ENCODE assay signal across 11 mouse cellular contexts in the genomic region with DNA sequence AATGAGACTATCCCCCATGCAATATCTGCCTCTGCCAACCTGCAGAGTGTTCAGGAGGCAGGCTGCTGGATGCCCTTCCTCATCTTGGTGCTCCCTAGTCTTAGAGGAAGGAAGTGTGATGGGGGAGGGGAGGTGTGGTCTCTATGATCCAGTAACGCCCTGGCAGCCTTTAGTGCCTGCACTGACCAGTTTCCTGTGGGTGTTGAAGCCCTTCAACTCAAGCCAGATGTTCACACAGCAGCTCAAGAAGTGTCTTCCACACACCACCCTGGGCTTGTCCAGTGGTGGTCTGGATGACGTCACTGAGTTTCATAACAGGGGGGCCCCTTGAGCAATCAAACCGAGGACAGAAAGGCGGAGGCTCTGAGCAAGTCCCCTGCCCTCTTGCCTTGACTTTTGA. TPM values are rescaled to one million over a fixed set of nuclear protein-coding genes. Genes with fewer than 3 reads are reported as not detected.
DNase-seq lines count a peak whose midpoint lies in the region; ATAC-seq lines count a peak whose summit lies in the region.
"Had no signal": no experiment of that assay in that cellular context is flagged by ENCODE, and none has a peak within 500 bp of the region (broad histone marks: within the 10 kb centered on the region; RNA-seq: fewer than 3 reads in every experiment).

No protein-coding gene starts in this region.

- H3K4me2 ChIP-seq in hindbrain, embryonic 11.5 days (replicated peaks; ENCODE audit: low read depth, low read length) = no peak overlapping the region

- H3K36me3 ChIP-seq in macrophage (ENCODE audit: inconsistent target) = peaks cover 31% of the 10 kb centered on the region
- peaks cover 2% of the 10 kb centered on the region; the same call in 1 of the 2 replicates for H3K36me3 ChIP-seq in hindbrain, embryonic 11.5 days (ENCODE audit: control insufficient read depth, insufficient read depth, low read length)

- H3K27ac ChIP-seq in macrophage = peak overlapping the region; percentile 82
- H3K27ac ChIP-seq in hindbrain, embryonic 11.5 days (ENCODE audit: low read depth, low read length) = no peak overlapping the region
- H3K27ac ChIP-seq: layer of hippocampus, adult 2 months; liver, embryonic 14.5 days had no signal

- no peak overlapping the region for H3K4me3 ChIP-seq in macrophage (ENCODE audit: inconsistent target)
- H3K4me3 ChIP-seq in hindbrain, embryonic 11.5 days (ENCODE audit: low read depth, low read length) = no peak overlapping the region
- H3K4me3 ChIP-seq: layer of hippocampus, adult 2 months had no signal

- ATAC-seq in hindbrain, embryonic 11.5 days (ENCODE audit: low FRiP score) = no peak
- no peak for ATAC-seq in activated CD4-positive, CD25-positive, alpha-beta regulatory T cell, adult 4 months

- no peaks in the 10 kb centered on the region for H3K27me3 ChIP-seq in hindbrain, embryonic 11.5 days (ENCODE audit: control insufficient read depth, insufficient read depth, low read length)

- H3K79me2 ChIP-seq in macrophage (ENCODE audit: inconsistent target) = peaks cover 78% of the 10 kb centered on the region

- WGBS in macrophage (ENCODE audit: missing documents) = 6% methylated on average over 4 of the region's 4 CpGs
- 83% methylated on average over 4 of the region's 4 CpGs for WGBS in hindbrain, embryonic 11.5 days

- no peaks in the 10 kb centered on the region for H3K4me1 ChIP-seq in hindbrain, embryonic 11.5 days (replicated peaks; ENCODE audit: control insufficient read depth, insufficient read depth, low read length)

- no peaks in the 10 kb centered on the region for H3K9me3 ChIP-seq in hindbrain, embryonic 11.5 days (ENCODE audit: control insufficient read depth, low read length)

- DNase-seq in adrenal gland, postnatal 14 days = peak; percentile 35
- DNase-seq in adrenal gland, adult 2 months = no peak
- peak; percentile 45 to 71 for DNase-seq in spleen, postnatal 4 days (ENCODE audit: low spot score in 2 of 2)
- no peak for DNase-seq in spleen, postnatal 14 days (ENCODE audit: low spot score in 2 of 2)
- no peak for DNase-seq in left cerebral cortex, adult 8-10 months (ENCODE audit: low spot score in 2 of 2)
- DNase-seq in hindbrain, embryonic 11.5 days (ENCODE audit: low spot score) = no peak
- DNase-seq: right cerebral cortex, postnatal 14 days had no signal

- H3K9ac ChIP-seq in hindbrain, embryonic 11.5 days (ENCODE audit: low read depth, low read length) = no peak overlapping the region
- H3K9ac ChIP-seq: liver, embryonic 14.5 days had no signal

RNA-seq across cellular contexts. Expression of a gene that starts 8.0 kb away (rescaled TPM):
- 7.8 and 17.6 TPM in 2 replicates for total RNA-seq in adrenal gland, postnatal 14 days (2021)
- total RNA-seq in adrenal gland, adult 2 months (2021) = 10 to 100 TPM; 22.8 to 27.0 TPM
- polyA plus RNA-seq in adrenal gland, adult 2 months (2012; rRNA removed) = 9.0 and 9.1 TPM in 2 replicates
- total RNA-seq in macrophage (2018; cell fraction: chromatin; rRNA removed) = 10 to 100 TPM in 16 of 26 experiments, 1 to 10 TPM in 10; 4.4 to 52.1 (median 15.2) TPM
- total RNA-seq in macrophage (2018; cell fraction: cytosol; rRNA removed) = 100 to 1,000 TPM; 333 to 529 (median 422) TPM
- total RNA-seq in macrophage (2018; cell fraction: nucleus; rRNA removed) = 100 to 1,000 TPM in 22 of 26 experiments, 10 to 100 TPM in 4; 44.0 to 323 (median 142) TPM
- polyA plus RNA-seq in macrophage (2018) = 206 to 517 TPM (median 414 TPM) in 3 replicates
- total RNA-seq in left cerebral cortex, adult 8-10 months (2022) = 10 to 100 TPM in 3 of 4 experiments, 1 to 10 TPM in 1; 6.7 to 14.3 (median 11.2) TPM
- 5.6 and 6.9 TPM in 2 replicates for polyA plus RNA-seq in hindbrain, embryonic 11.5 days (2014; fragmentation: Nextera tagmentation; extraction: Ambion mirVana)
- polyA plus RNA-seq in activated CD4-positive, CD25-positive, alpha-beta regulatory T cell, adult 4 months (2017; shearing (Covaris generic)) = 1 to 10 TPM; 1.5 to 3.0 TPM

Comparison
In these comparisons a context has a peak if more than half of its experiments do, and no peak if none do; other contexts are left out.
1. DNase-seq: peak in adrenal gland, postnatal 14 days (single experiment) and spleen, postnatal 4 days (2 of 2); none in adrenal gland, adult 2 months (single experiment), spleen, postnatal 14 days (0 of 2), left cerebral cortex, adult 8-10 months (0 of 2) and hindbrain, embryonic 11.5 days (single experiment).
2. RNA of a gene that starts 8.0 kb away (polyA plus RNA-seq): 206 to 517 TPM in macrophage; 9.0 to 9.1 TPM in adrenal gland, adult 2 months, 5.6 to 6.9 TPM in hindbrain, embryonic 11.5 days and 1.5 to 3.0 TPM in activated CD4-positive, CD25-positive, alpha-beta regulatory T cell, adult 4 months; every median in the first group is over 10 times any median in the second.